8 mouse cellular contexts compared by ENCODE assay signal in the genomic region with DNA sequence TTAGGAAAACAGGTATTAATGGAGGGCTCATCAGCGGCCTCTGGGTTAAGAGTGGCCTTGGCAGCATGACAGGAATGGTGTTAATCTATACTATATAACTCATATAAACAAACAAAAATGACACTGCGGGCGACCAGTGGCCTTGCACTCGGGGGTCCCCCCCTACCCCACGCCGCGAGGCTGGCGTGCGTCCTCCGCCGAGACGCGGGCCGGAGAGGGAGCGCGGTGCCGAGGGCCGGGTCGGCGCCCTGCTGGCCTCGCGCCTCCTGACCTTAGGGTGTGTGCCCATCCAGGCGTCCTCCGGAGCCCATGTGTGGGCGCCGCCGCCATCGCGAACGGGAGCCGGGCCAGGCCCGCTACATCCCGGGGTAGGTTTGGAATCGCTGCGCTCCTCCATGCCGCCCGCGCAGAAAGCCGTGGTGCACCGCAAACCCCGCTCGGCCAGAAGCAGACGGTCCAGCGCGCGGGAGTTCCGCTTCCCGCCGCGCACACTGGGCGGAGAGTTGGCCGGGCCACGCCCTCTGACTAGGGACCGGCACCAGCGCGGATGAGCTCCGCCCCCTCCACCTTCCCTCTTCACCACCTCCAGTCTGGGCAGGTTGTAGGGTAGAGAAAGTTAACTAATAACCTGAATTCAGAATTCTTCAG. TPM values are rescaled to one million over a fixed set of nuclear protein-coding genes. Genes with fewer than 3 reads are reported as not detected.
DNase-seq lines count a peak whose midpoint lies in the region; ATAC-seq and TF ChIP-seq lines count a peak whose summit lies in the region.

A gene (minus strand): TSS at position 501 of the 648 bp plus-strand sequence.

- no peaks in the 10 kb centered on the region for H3K36me3 ChIP-seq in hindbrain, embryonic 12.5 days

- no peak within 1 kb of the TSS for H3K27ac ChIP-seq in hindbrain, embryonic 12.5 days

- no peaks in the 10 kb centered on the region for H3K27me3 ChIP-seq in Patski
- no peaks in the 10 kb centered on the region for H3K27me3 ChIP-seq in hindbrain, embryonic 12.5 days

- under 1% methylated on average over 57 of the region's 57 CpGs for WGBS in hindbrain, embryonic 12.5 days

- no peak for TF ChIP-seq CTCF in Patski (IDR thresholded peaks at IDR 0.05)

- CTCF ChIA-PET in Patski (lab: Charles Lee): no interaction called here

- H3K4me3 ChIP-seq in hindbrain, embryonic 12.5 days: peak within 1 kb of the TSS; percentile 84

- peak; percentile 94 for ATAC-seq in Patski
- ATAC-seq in hindbrain, embryonic 12.5 days (ENCODE audit: low FRiP score): peak; percentile 95

- peaks cover 5% of the 10 kb centered on the region; the same call in 1 of the 2 replicates for H3K4me1 ChIP-seq in hindbrain, embryonic 12.5 days

- H3K9ac ChIP-seq in hindbrain, embryonic 12.5 days: peak within 1 kb of the TSS; percentile 88

- no peaks in the 10 kb centered on the region for H3K9me3 ChIP-seq in hindbrain, embryonic 12.5 days (replicated peaks)

- in situ Hi-C loops in Patski (cut with MboI; ENCODE audit: low pct_unique_long_range_greater_than_20kb): no loop called here

- peak within 1 kb of the TSS; percentile 86 for H3K4me2 ChIP-seq in hindbrain, embryonic 12.5 days (replicated peaks)

- POLR2A ChIA-PET in Patski (lab: Charles Lee): no interaction called here

- no peak for DNase-seq in Patski (ENCODE audit: low read depth, low spot score)
- peak; percentile 89 to 93 for DNase-seq in cerebellum, postnatal 14 days
- peak; percentile 44 to 79 for DNase-seq in frontal cortex, postnatal 14 days (ENCODE audit: low spot score in 2 of 2)
- DNase-seq in layer of hippocampus, postnatal 14 days (ENCODE audit: low spot score in 2 of 2): peak; percentile 77 to 83
- peak; percentile 90 for DNase-seq in lung, postnatal 10 days
- DNase-seq in ovary, postnatal 14 days (ENCODE audit: low spot score): peak; percentile 87
- peak; percentile 65 to 77 for DNase-seq in thymus, postnatal 10 days (ENCODE audit: low spot score in 2 of 2)

RNA-seq across cellular contexts. Expression of the gene that starts here (rescaled TPM):
- polyA plus RNA-seq in Patski (2021): 29.3 TPM
- 45.3 and 45.4 TPM in 2 replicates for polyA plus RNA-seq in hindbrain, embryonic 12.5 days (2016; fragmentation: Nextera tagmentation; extraction: Ambion mirVana)
- 10 to 100 TPM; 24.1 to 27.6 TPM for total RNA-seq in layer of hippocampus, postnatal 14 days (2021)
